Mouse (Mus musculus): ENCODE measurements around the gene Hps4. TPM values are rescaled to one million over a fixed set of nuclear protein-coding genes. Genes with fewer than 3 reads are reported as not detected.
"Not testable (repeated sequence)": the region's sequence is repeated elsewhere in the genome, so short reads cannot be mapped to it uniquely, and the experiment has no call there.

Gene Hps4
- total and polyA plus RNA-seq, 3 experiments: 8.0 to 15.5 (median 8.5) TPM

DNA sequence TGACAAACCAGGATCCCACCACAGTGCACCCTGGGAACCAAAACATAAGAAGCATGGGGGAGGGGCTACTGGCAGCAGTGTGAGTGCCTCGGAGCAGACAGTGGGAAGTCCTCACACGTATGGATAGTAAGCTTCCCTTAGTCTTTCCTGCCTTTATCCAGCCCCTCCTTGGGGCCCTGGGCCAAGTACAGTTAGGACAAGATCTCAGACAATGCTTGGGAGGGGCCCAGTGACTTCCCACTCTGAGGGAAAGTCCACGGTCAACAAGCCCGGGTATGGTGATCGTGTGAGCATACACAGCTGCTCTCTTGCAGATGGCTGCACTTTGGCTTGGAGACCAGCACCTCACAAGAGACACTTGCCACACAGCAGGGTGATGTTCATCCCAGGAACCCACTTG, 25.6 kb upstream of the Hps4 start:
- intact Hi-C loops (cut with DNase I): loop anchor here (2.0 kb wide), 1 partner anchor 33 kb away; no protein-coding TSS in a partner anchor
- 20% methylated on average over 5 of the region's 5 CpGs for WGBS
- peak overlapping the region; percentile 61 for H3K27ac ChIP-seq
- peaks cover 8% of the 10 kb centered on the region for H3K4me1 ChIP-seq (ENCODE audit: control insufficient read depth, insufficient read depth, low read length)
- peak; percentile 43 to 65 for DNase-seq
- no peaks in the 10 kb centered on the region for H3K79me2 ChIP-seq (replicated peaks; ENCODE audit: control insufficient read depth, insufficient read depth, low read length)
- H3K9ac ChIP-seq (ENCODE audit: low read depth, low read length): no peak overlapping the region
- no peak overlapping the region for H3K4me3 ChIP-seq
- TF ChIP-seq EP300 (IDR thresholded peaks at IDR 0.05; ENCODE audit: insufficient read depth, low read depth, low read length): peak; percentile 48; the same call in 1 of the 2 replicates
- no peak for TF ChIP-seq POLR2A (IDR thresholded peaks at IDR 0.05; ENCODE audit: insufficient read depth, low read depth, low read length)
- no peak for TF ChIP-seq CTCF (IDR thresholded peaks at IDR 0.05)
- H3K36me3 ChIP-seq (ENCODE audit: control insufficient read depth, insufficient read depth, low read length): no peaks in the 10 kb centered on the region
- no peaks in the 10 kb centered on the region for H3K27me3 ChIP-seq (ENCODE audit: control insufficient read depth, insufficient read depth, low read length)

DNA sequence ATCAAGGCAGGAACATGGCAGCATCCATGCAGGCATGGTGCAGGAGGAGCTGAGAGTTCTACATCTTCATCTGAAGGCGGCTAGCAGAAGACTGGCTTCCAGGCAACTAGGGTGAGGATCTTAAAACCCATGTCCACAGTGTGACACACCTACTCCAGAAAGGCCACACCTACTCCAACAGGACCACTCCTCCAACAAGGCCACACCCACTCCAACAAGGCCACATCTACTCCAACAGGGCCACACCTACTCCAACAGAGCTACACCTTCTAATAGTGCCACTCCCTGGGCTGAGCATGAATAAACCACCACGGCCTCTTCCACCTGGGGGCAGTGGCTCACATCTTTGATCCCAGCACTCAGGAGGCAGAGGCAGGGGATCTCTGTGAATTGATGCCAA, 23.5 kb upstream of the Hps4 start:
- H3K36me3 ChIP-seq (ENCODE audit: control insufficient read depth, insufficient read depth, low read length); H3K9ac ChIP-seq (ENCODE audit: low read depth, low read length); DNase-seq; H3K4me3 ChIP-seq; H3K79me2 ChIP-seq (replicated peaks; ENCODE audit: control insufficient read depth, insufficient read depth, low read length); intact Hi-C loops (cut with DNase I); H3K27ac ChIP-seq; H3K4me1 ChIP-seq (ENCODE audit: control insufficient read depth, insufficient read depth, low read length); H3K27me3 ChIP-seq (ENCODE audit: control insufficient read depth, insufficient read depth, low read length): not testable (repeated sequence)
- WGBS: 70% methylated on average over 2 of the region's 2 CpGs

DNA sequence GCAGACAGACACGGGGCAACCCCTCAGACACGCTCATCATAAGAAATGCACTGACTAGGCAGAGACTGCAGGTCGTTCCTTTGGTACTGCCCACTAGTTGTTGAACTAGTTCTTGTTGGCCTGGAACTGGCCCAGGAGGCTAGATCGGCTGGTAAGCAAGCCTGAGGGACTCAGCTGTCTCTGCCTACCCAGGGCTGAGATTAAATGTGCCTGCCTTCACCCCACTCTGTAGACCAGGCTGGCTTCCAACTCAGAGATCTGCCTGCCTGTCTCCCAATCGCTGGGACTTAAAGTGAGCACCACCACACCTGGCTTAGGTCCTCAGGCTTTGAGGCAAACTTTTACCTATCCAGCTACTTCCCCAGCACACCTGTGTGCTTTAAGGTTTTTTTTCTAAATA, 22.5 kb upstream of the Hps4 start:
- no peak for DNase-seq
- Histone ChIP-seq H3K27me3 (ENCODE audit: control insufficient read depth, insufficient read depth, low read length) (no peaks in the 10 kb centered on the region), H3K36me3 (ENCODE audit: control insufficient read depth, insufficient read depth, low read length) (no peaks in the 10 kb centered on the region), H3K4me3 (no peak overlapping the region), H3K4me1 (ENCODE audit: control insufficient read depth, insufficient read depth, low read length) (peaks cover 10% of the 10 kb centered on the region), H3K9ac (ENCODE audit: low read depth, low read length) (no peak overlapping the region), H3K79me2 (replicated peaks; ENCODE audit: control insufficient read depth, insufficient read depth, low read length) (no peaks in the 10 kb centered on the region), H3K27ac (no peak overlapping the region)
- TF ChIP-seq EP300 (IDR thresholded peaks at IDR 0.05; ENCODE audit: insufficient read depth, low read depth, low read length): no peak
- no peak for TF ChIP-seq POLR2A (IDR thresholded peaks at IDR 0.05; ENCODE audit: insufficient read depth, low read depth, low read length)
- no peak for TF ChIP-seq CTCF (IDR thresholded peaks at IDR 0.05)
- WGBS: 65% methylated on average over 5 of the region's 5 CpGs
- intact Hi-C loops (cut with DNase I): no loop called here

DNA sequence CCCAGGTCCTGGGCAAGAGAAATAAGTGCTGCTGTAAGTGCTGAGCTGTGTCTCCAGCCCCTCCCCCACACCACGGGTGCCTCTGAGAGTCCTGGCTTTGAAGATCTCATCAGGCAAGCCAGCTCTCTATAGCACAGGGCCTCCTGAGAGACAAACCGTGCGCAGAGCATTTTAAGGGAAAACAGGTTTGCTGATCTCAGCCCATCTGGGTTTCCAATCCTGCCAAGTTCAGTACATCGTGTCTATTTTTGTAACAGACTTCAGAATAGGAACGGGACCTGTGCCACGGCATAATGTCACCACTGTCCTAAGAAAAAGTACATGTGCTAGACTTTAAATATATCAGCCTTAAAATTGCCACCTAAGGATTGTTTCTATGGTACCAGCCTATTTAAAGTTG, 21.9 kb upstream of the Hps4 start:
- TF ChIP-seq CTCF (IDR thresholded peaks at IDR 0.05): no peak
- no peak for TF ChIP-seq POLR2A (IDR thresholded peaks at IDR 0.05; ENCODE audit: insufficient read depth, low read depth, low read length)
- TF ChIP-seq EP300 (IDR thresholded peaks at IDR 0.05; ENCODE audit: insufficient read depth, low read depth, low read length): no peak
- WGBS: 7% methylated on average over 6 of the region's 6 CpGs
- Histone ChIP-seq H3K9ac (ENCODE audit: low read depth, low read length) (no peak overlapping the region), H3K4me3 (no peak overlapping the region), H3K79me2 (replicated peaks; ENCODE audit: control insufficient read depth, insufficient read depth, low read length) (no peaks in the 10 kb centered on the region), H3K36me3 (ENCODE audit: control insufficient read depth, insufficient read depth, low read length) (no peaks in the 10 kb centered on the region), H3K27me3 (ENCODE audit: control insufficient read depth, insufficient read depth, low read length) (no peaks in the 10 kb centered on the region), H3K4me1 (ENCODE audit: control insufficient read depth, insufficient read depth, low read length) (peaks cover 11% of the 10 kb centered on the region), H3K27ac (0 out of 2 replicates have a peak overlapping the region, but pooled peaks have one; percentile 15)
- no peak for DNase-seq
- intact Hi-C loops (cut with DNase I): no loop called here

DNA sequence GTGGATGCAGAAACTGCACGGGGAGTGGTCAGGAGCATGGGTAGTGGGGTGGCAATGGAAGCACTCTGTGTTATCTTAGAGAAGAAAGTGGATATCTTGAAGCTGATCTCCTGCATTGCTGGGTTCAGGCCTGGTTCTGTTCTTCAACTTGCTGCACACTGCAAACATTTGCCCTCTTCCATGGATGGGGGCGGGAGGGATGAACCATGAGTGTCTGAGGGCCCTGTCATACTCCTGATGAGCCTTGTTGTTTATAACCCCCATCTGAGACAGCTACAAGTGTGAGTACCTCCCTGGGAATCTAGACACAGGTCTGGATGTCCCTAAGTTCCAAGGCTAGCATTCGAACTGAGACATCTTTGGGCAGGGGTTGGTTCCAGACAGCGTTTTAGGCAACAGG, 21.5 kb upstream of the Hps4 start:
- intact Hi-C loops (cut with DNase I): no loop called here
- peaks cover 11% of the 10 kb centered on the region for H3K4me1 ChIP-seq (ENCODE audit: control insufficient read depth, insufficient read depth, low read length)
- H3K36me3 ChIP-seq (ENCODE audit: control insufficient read depth, insufficient read depth, low read length): no peaks in the 10 kb centered on the region
- WGBS: 74% methylated on average over 4 of the region's 4 CpGs
- peaks cover 1% of the 10 kb centered on the region; the same call in 1 of the 2 replicates for H3K79me2 ChIP-seq (replicated peaks; ENCODE audit: control insufficient read depth, insufficient read depth, low read length)
- H3K4me3 ChIP-seq: no peak overlapping the region
- no peak overlapping the region for H3K27ac ChIP-seq
- H3K27me3 ChIP-seq (ENCODE audit: control insufficient read depth, insufficient read depth, low read length): no peaks in the 10 kb centered on the region
- TF ChIP-seq EP300 (IDR thresholded peaks at IDR 0.05; ENCODE audit: insufficient read depth, low read depth, low read length): no peak
- no peak overlapping the region for H3K9ac ChIP-seq (ENCODE audit: low read depth, low read length)
- DNase-seq: no peak

DNA sequence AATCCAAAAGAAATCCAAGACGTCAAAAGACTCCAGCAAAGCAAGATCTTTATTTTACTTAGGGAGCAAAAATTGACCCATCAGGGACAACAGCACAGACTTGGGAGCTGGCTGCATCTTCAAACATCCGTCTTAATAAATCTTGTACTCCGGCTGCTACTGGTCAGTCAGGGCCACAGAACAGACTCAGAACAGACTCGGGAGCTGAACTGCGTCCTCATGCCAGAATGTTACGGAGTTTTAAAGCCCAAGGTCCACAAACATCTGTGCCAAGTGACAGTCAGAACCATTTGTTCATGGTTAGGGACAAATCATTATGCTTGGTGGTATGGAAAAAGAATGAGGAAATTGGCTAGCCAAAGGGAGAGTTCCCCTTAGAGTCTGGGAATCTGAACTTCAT, 19.6 kb upstream of the Hps4 start:
- no peak for DNase-seq
- H3K27ac ChIP-seq: no peak overlapping the region
- H3K4me3 ChIP-seq: no peak overlapping the region
- TF ChIP-seq CTCF (IDR thresholded peaks at IDR 0.05) (no peak), EP300 (IDR thresholded peaks at IDR 0.05; ENCODE audit: insufficient read depth, low read depth, low read length) (no peak), POLR2A (IDR thresholded peaks at IDR 0.05; ENCODE audit: insufficient read depth, low read depth, low read length) (no peak)
- peaks cover 10% of the 10 kb centered on the region for H3K4me1 ChIP-seq (ENCODE audit: control insufficient read depth, insufficient read depth, low read length)
- intact Hi-C loops (cut with DNase I): no loop called here
- no peak overlapping the region for H3K9ac ChIP-seq (ENCODE audit: low read depth, low read length)
- WGBS: 89% methylated on average over 6 of the region's 6 CpGs
- H3K79me2 ChIP-seq (replicated peaks; ENCODE audit: control insufficient read depth, insufficient read depth, low read length): peaks cover 4% of the 10 kb centered on the region; the same call in 1 of the 2 replicates
- no peaks in the 10 kb centered on the region for H3K36me3 ChIP-seq (ENCODE audit: control insufficient read depth, insufficient read depth, low read length)
- no peaks in the 10 kb centered on the region for H3K27me3 ChIP-seq (ENCODE audit: control insufficient read depth, insufficient read depth, low read length)
